Mouse (Mus musculus): Measurements from ENCODE around the gene Nrxn3. TPM values are rescaled to one million over a fixed set of nuclear protein-coding genes. Genes with fewer than 3 reads are reported as not detected.

Nrxn3 gene
- polyA plus RNA-seq, 1 experiment from 2014 or later = 3.7 TPM

GRCm38 (mm10) chr12:88738616-88739015 is 15.9 kb downstream of the Nrxn3 start:
- Histone ChIP-seq H3K27me3 (no peaks in the 10 kb centered on the region), H3K36me3 (no peaks in the 10 kb centered on the region), H3K4me1 (no peaks in the 10 kb centered on the region), H3K27ac (no peak overlapping the region), H3K4me2 (replicated peaks) (no peak overlapping the region), H3K9me3 (no peaks in the 10 kb centered on the region), H3K4me3 (no peak overlapping the region), H3K9ac (no peak overlapping the region)
- WGBS = 66% methylated on average over 4 of the region's 4 CpGs
- ATAC-seq (ENCODE audit: insufficient number of reproducible peaks, insufficient read depth, low FRiP score, low TSS enrichment) = no peak

DNA sequence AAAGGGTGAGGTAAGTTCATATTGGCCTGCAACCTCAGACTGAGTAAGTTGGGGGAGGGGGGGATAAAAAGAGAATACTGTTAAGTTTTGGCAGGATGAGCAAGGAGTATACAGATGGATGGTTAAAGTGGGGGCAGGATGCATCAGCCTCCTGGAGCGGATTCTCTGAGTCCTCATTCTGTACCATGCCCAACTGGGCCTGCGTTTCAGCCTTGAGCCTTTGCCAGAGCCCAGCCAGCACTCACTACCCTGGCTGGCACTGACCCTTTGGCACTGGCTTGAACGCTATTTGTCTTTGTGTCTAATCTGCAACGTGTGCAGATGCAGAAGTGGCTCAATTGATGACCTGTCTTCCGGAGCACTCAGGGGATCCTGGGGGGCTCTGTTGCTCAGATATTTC is 24.1 kb downstream of the Nrxn3 start:
- Histone ChIP-seq H3K4me2 (replicated peaks) (no peak overlapping the region), H3K9ac (no peak overlapping the region), H3K9me3 (no peaks in the 10 kb centered on the region), H3K4me3 (no peak overlapping the region), H3K4me1 (no peaks in the 10 kb centered on the region), H3K27me3 (no peaks in the 10 kb centered on the region), H3K36me3 (no peaks in the 10 kb centered on the region), H3K27ac (no peak overlapping the region)
- 82% methylated on average over 5 of the region's 5 CpGs for WGBS
- no peak for ATAC-seq (ENCODE audit: insufficient number of reproducible peaks, insufficient read depth, low FRiP score, low TSS enrichment)

DNA sequence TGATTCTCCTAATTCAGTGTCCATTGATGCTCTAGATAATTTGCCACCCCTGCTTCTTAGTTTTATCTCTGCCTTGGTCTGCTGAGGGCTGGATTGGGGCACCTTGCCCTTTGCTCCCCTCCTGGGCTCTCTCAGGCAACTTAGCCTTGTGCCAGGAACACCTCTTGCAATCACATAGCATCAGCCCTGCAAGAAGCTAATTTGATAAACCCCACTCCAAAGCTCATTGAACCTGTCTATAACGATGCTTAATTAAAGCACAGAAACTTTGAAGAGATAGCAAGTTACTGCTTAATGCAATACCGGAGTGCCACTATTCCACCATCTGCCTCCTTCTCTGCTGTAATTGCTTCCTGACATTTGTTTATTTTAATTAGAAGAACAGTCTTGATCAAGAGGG is 42.1 kb downstream of the Nrxn3 start:
- Histone ChIP-seq H3K4me2 (replicated peaks) (no peak overlapping the region), H3K27ac (no peak overlapping the region), H3K36me3 (no peaks in the 10 kb centered on the region), H3K9ac (no peak overlapping the region), H3K27me3 (no peaks in the 10 kb centered on the region), H3K9me3 (no peaks in the 10 kb centered on the region), H3K4me3 (no peak overlapping the region), H3K4me1 (no peaks in the 10 kb centered on the region)
- no peak for ATAC-seq (ENCODE audit: insufficient number of reproducible peaks, insufficient read depth, low FRiP score, low TSS enrichment)
- 58% methylated on average over 2 of the region's 2 CpGs for WGBS

- no peak overlapping the region for H3K4me3 ChIP-seq
- no peak overlapping the region for H3K27ac ChIP-seq
- no peak for ATAC-seq (ENCODE audit: insufficient number of reproducible peaks, insufficient read depth, low FRiP score, low TSS enrichment)
- WGBS = 83% methylated on average over 2 of the region's 2 CpGs
- H3K9ac ChIP-seq = no peak overlapping the region
- no peaks in the 10 kb centered on the region for H3K27me3 ChIP-seq
- no peak overlapping the region for H3K4me2 ChIP-seq (replicated peaks)
- H3K36me3 ChIP-seq = no peaks in the 10 kb centered on the region
- H3K9me3 ChIP-seq = no peaks in the 10 kb centered on the region
- no peaks in the 10 kb centered on the region for H3K4me1 ChIP-seq
Observed at GRCm38 (mm10) chr12:88774666-88775065, 52.0 kb downstream of the Nrxn3 start.

- Histone ChIP-seq H3K4me2 (replicated peaks) (no peak overlapping the region), H3K4me1 (no peaks in the 10 kb centered on the region), H3K9me3 (no peaks in the 10 kb centered on the region), H3K9ac (no peak overlapping the region), H3K27ac (no peak overlapping the region), H3K4me3 (no peak overlapping the region), H3K27me3 (no peaks in the 10 kb centered on the region), H3K36me3 (no peaks in the 10 kb centered on the region)
- ATAC-seq (ENCODE audit: insufficient number of reproducible peaks, insufficient read depth, low FRiP score, low TSS enrichment) = no peak
- 94% methylated on average over 1 of the region's 1 CpGs for WGBS
Observed at GRCm38 (mm10) chr12:88778036-88778435, 55.4 kb downstream of the Nrxn3 start.

GRCm38 (mm10) chr12:88784199-88785147 is 61.8 kb downstream of the Nrxn3 start:
- no peak for ATAC-seq (ENCODE audit: insufficient number of reproducible peaks, insufficient read depth, low FRiP score, low TSS enrichment)
- H3K27me3 ChIP-seq = no peaks in the 10 kb centered on the region
- no peak overlapping the region for H3K4me3 ChIP-seq
- H3K9ac ChIP-seq = no peak overlapping the region
- H3K4me1 ChIP-seq = no peaks in the 10 kb centered on the region
- no peak overlapping the region for H3K4me2 ChIP-seq (replicated peaks)
- H3K36me3 ChIP-seq = no peaks in the 10 kb centered on the region
- 36% methylated on average over 10 of the region's 10 CpGs for WGBS
- no peak overlapping the region for H3K27ac ChIP-seq
- no peaks in the 10 kb centered on the region for H3K9me3 ChIP-seq

- no peaks in the 10 kb centered on the region for H3K36me3 ChIP-seq
- H3K4me1 ChIP-seq = no peaks in the 10 kb centered on the region
- H3K27ac ChIP-seq = no peak overlapping the region
- H3K9ac ChIP-seq = no peak overlapping the region
- no peaks in the 10 kb centered on the region for H3K9me3 ChIP-seq
- no peak overlapping the region for H3K4me2 ChIP-seq (replicated peaks)
- no peak for ATAC-seq (ENCODE audit: insufficient number of reproducible peaks, insufficient read depth, low FRiP score, low TSS enrichment)
- no peaks in the 10 kb centered on the region for H3K27me3 ChIP-seq
- H3K4me3 ChIP-seq = no peak overlapping the region
- 78% methylated on average over 1 of the region's 1 CpGs for WGBS
Observed at GRCm38 (mm10) chr12:88793314-88793713, 70.6 kb downstream of the Nrxn3 start.

GRCm38 (mm10) chr12:88800990-88801655 is 78.4 kb downstream of the Nrxn3 start:
- Histone ChIP-seq H3K4me3 (no peak overlapping the region), H3K4me2 (replicated peaks) (0 out of 2 replicates have a peak overlapping the region, but pooled peaks have one; percentile 10), H3K9ac (no peak overlapping the region; the same call in 1 of the 2 replicates), H3K27ac (0 out of 2 replicates have a peak overlapping the region, but pooled peaks have one; percentile 54), H3K36me3 (no peaks in the 10 kb centered on the region), H3K4me1 (peaks cover 5% of the 10 kb centered on the region), H3K9me3 (no peaks in the 10 kb centered on the region), H3K27me3 (no peaks in the 10 kb centered on the region)
- WGBS = 5% methylated on average over 6 of the region's 6 CpGs
- ATAC-seq (ENCODE audit: insufficient number of reproducible peaks, insufficient read depth, low FRiP score, low TSS enrichment) = peak; percentile 88

DNA sequence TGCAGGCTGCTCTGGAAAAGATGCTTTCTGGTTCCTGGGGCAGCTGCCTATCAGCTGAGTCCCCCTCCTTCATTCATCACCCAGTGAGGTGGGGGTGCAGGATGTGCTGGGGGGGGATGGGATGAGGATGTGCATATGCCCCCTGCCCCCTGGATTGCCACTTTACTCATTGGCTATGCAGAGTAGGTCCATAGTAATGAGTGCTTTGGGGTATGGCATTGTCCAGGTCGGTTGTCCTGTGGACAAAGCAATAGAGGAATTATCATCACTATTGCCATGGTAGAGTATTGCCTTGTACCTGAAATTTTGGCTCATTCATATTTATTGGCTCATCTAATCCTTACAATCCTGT is 79.0 kb downstream of the Nrxn3 start:
- 61% methylated on average over 1 of the region's 1 CpGs for WGBS
- ATAC-seq (ENCODE audit: insufficient number of reproducible peaks, insufficient read depth, low FRiP score, low TSS enrichment) = no peak
- peaks cover 5% of the 10 kb centered on the region for H3K4me1 ChIP-seq
- no peaks in the 10 kb centered on the region for H3K9me3 ChIP-seq
- no peak overlapping the region for H3K4me3 ChIP-seq
- H3K36me3 ChIP-seq = no peaks in the 10 kb centered on the region
- H3K27ac ChIP-seq = no peak overlapping the region
- H3K27me3 ChIP-seq = no peaks in the 10 kb centered on the region
- no peak overlapping the region for H3K9ac ChIP-seq
- no peak overlapping the region for H3K4me2 ChIP-seq (replicated peaks)

DNA sequence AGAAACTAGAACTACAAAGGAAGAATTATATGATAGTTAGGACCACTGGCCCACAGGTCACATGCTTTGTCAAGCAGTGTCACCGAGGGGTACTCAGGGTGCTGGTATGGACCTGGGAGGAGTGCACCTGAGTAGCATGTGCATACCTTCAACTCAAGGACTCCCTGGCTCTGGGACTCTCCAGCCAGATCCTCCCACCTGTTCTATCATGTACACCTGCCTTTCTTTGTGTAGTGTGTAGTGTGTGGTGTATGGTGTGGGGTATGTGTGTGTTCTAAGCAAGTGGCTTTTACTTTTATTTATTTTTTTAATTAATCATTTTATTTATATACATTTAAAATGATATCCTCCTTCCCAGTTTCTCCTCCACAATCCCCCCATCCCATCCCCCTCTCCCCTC is 86.3 kb downstream of the Nrxn3 start:
- WGBS = 80% methylated on average over 1 of the region's 1 CpGs
- Histone ChIP-seq H3K4me1 (peaks cover 6% of the 10 kb centered on the region; the same call in 1 of the 2 replicates), H3K4me3 (no peak overlapping the region), H3K9ac (no peak overlapping the region), H3K36me3 (no peaks in the 10 kb centered on the region), H3K9me3 (no peaks in the 10 kb centered on the region), H3K27me3 (no peaks in the 10 kb centered on the region), H3K4me2 (replicated peaks) (no peak overlapping the region), H3K27ac (no peak overlapping the region)
- ATAC-seq (ENCODE audit: insufficient number of reproducible peaks, insufficient read depth, low FRiP score, low TSS enrichment) = no peak

- Histone ChIP-seq H3K4me2 (replicated peaks) (no peak overlapping the region), H3K4me3 (no peak overlapping the region), H3K36me3 (no peaks in the 10 kb centered on the region), H3K4me1 (peaks cover 6% of the 10 kb centered on the region; the same call in 1 of the 2 replicates), H3K27ac (no peak overlapping the region), H3K9ac (no peak overlapping the region), H3K9me3 (no peaks in the 10 kb centered on the region), H3K27me3 (no peaks in the 10 kb centered on the region)
- 54% methylated on average over 5 of the region's 5 CpGs for WGBS
- ATAC-seq (ENCODE audit: insufficient number of reproducible peaks, insufficient read depth, low FRiP score, low TSS enrichment) = no peak; the same call in 1 of the 2 replicates
Observed at GRCm38 (mm10) chr12:88812173-88812572, 89.5 kb downstream of the Nrxn3 start.

GRCm38 (mm10) chr12:88816865-88817264 is 94.2 kb downstream of the Nrxn3 start:
- Histone ChIP-seq H3K36me3 (no peaks in the 10 kb centered on the region), H3K4me2 (replicated peaks) (no peak overlapping the region), H3K4me1 (peaks cover 11% of the 10 kb centered on the region), H3K4me3 (no peak overlapping the region), H3K9me3 (no peaks in the 10 kb centered on the region), H3K27ac (no peak overlapping the region), H3K27me3 (no peaks in the 10 kb centered on the region), H3K9ac (no peak overlapping the region)
- 86% methylated on average over 5 of the region's 5 CpGs for WGBS
- ATAC-seq (ENCODE audit: insufficient number of reproducible peaks, insufficient read depth, low FRiP score, low TSS enrichment) = no peak
